Mouse (Mus musculus) lung, adult 2 months (tissue): ENCODE results near the gene 4930469K13Rik.

Experiments
- CTCF ChIP-seq: fragments of 200-500 bp; IDR thresholded peaks from 2 replicates; pipeline ENCODE4 v1.5.1; 2011; ENCODE audit warnings: mild to moderate bottlenecking, low read length, control low read depth; ENCODE audit not compliant: insufficient read depth
- POLR2A ChIP-seq: fragments of 200-500 bp; IDR thresholded peaks from 2 replicates; pipeline ENCODE4 v1.6.1; 2011; ENCODE audit warnings: low read depth, mild to moderate bottlenecking, control low read depth, low read length, borderline replicate concordance; ENCODE audit errors: extremely low read depth

- TF ChIP-seq POLR2A, result no peak
- TF ChIP-seq CTCF, result no peak
Observed at GRCm38 (mm10) chr11:34008214-34008613, 90.1 kb downstream of the 4930469K13Rik start.
